Mouse (Mus musculus): ENCODE measurements at regions not wholly inside any gene's neighbourhood (a gene's known extent, or its start where the extent isn't known, plus 50 kb on each side); places are given as distances from the start of the nearest gene placed in this dataset.
A peak's percentile ranks its signal among the peaks of the same experiment; 100 is the strongest.

GRCm38 (mm10) chr14:76744674-76745433 lies 188.2 kb upstream of the Serp2 start:
- DNase-seq = peak; percentile 73

- no peak for DNase-seq
These were observed 185.6 kb upstream of the Serp2 start for GRCm38 (mm10) chr14:76742297-76742696.

- peak; percentile 72 for DNase-seq
These were observed 183.3 kb upstream of the Serp2 start for GRCm38 (mm10) chr14:76739836-76740597.

GRCm38 (mm10) chr14:76735997-76736396 lies 179.3 kb upstream of the Serp2 start:
- DNase-seq = no peak

GRCm38 (mm10) chr14:76735107-76735506 lies 178.4 kb upstream of the Serp2 start:
- no peak for DNase-seq

- DNase-seq = peak; percentile 94
These were observed 176.7 kb upstream of the Serp2 start for GRCm38 (mm10) chr14:76733258-76733823.

- DNase-seq = peak; percentile 44
These were observed 174.7 kb upstream of the Serp2 start for GRCm38 (mm10) chr14:76731096-76731986.

GRCm38 (mm10) chr14:76725844-76726243 lies 169.2 kb upstream of the Serp2 start:
- DNase-seq = no peak

- peak; percentile 33 for DNase-seq
These were observed 168.5 kb upstream of the Serp2 start for GRCm38 (mm10) chr14:76725231-76725630.

GRCm38 (mm10) chr14:76724826-76725225 lies 168.1 kb upstream of the Serp2 start:
- DNase-seq = no peak

GRCm38 (mm10) chr14:76724395-76724794 lies 167.7 kb upstream of the Serp2 start:
- DNase-seq = no peak

GRCm38 (mm10) chr14:76723551-76723950 lies 166.9 kb upstream of the Serp2 start:
- DNase-seq = no peak

GRCm38 (mm10) chr14:76722297-76722696 lies 165.6 kb upstream of the Serp2 start:
- DNase-seq = no peak

GRCm38 (mm10) chr14:76721751-76722150 lies 165.1 kb upstream of the Serp2 start:
- DNase-seq = no peak

- DNase-seq = no peak
These were observed 160.4 kb upstream of the Serp2 start for GRCm38 (mm10) chr14:76717081-76717480.

- DNase-seq = peak; percentile 88
These were observed 158.0 kb upstream of the Serp2 start for GRCm38 (mm10) chr14:76714727-76715126.

GRCm38 (mm10) chr14:76713946-76714345 lies 157.3 kb upstream of the Serp2 start:
- peak; percentile 50 for DNase-seq

- peak; percentile 54 for DNase-seq
These were observed 152.0 kb upstream of the Serp2 start for GRCm38 (mm10) chr14:76708728-76709127.

- DNase-seq = no peak
These were observed 146.7 kb upstream of the Serp2 start for GRCm38 (mm10) chr14:76703373-76703764.

GRCm38 (mm10) chr14:76702709-76703372 lies 146.2 kb upstream of the Serp2 start:
- DNase-seq = peak; percentile 52

- DNase-seq = no peak
These were observed 145.4 kb upstream of the Serp2 start for GRCm38 (mm10) chr14:76701911-76702708.

Data from lung, postnatal 36 days (tissue).